Mouse (Mus musculus): ENCODE results near the gene B4galt5.

The B4galt5 gene

GRCm38 (mm10) chr2:167274713-167275465 is 74.1 kb downstream of the B4galt5 start:
- peak in 1 of 2 experiments; percentile 1 for DNase-seq

GRCm38 (mm10) chr2:167273206-167273740 is 75.7 kb downstream of the B4galt5 start:
- DNase-seq: peak in 1 of 2 experiments; percentile 1

DNA sequence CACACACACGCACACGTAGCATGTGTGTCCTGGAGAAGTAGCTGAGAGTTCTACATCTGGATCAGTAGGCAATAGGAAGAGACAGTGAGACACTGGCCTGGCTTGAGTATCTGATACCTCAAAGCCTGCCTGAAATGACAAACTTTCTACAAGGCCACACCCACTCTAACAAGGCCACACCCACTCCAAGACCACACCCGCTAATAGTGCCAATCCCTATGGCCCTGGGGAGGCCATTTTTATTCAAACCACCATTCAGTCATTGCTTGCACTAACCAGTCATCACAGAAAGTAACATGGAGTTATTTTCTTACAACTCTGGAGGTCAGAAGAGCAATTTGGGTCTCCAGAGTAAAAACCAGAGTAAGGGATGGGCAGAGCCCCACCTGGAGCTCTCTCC is 76.3 kb downstream of the B4galt5 start:
- DNase-seq: peak in 1 of 2 experiments; percentile 0

DNA sequence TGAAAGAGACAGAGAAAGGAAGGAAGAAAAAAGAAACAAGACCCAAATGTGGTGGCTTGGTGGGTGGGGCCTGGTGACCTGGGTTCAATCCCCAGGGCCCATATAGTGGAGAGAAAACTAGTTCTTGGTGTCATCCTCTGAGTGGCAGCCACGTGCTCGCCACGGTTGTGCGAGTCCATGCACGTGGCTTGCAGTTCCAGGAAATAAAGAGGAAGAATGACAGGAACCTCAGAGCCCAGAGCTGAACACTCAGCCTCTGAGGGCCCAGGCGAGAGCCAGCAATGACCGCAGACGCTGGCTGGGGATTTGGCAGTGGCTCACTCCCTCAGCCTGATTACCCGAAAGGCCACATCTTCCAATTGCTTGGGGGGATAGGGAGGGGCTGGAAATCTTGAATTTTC is 77.9 kb downstream of the B4galt5 start:
- no peak for DNase-seq

- no peak for DNase-seq
These were observed 78.5 kb downstream of the B4galt5 start for GRCm38 (mm10) chr2:167270496-167270895.

DNA sequence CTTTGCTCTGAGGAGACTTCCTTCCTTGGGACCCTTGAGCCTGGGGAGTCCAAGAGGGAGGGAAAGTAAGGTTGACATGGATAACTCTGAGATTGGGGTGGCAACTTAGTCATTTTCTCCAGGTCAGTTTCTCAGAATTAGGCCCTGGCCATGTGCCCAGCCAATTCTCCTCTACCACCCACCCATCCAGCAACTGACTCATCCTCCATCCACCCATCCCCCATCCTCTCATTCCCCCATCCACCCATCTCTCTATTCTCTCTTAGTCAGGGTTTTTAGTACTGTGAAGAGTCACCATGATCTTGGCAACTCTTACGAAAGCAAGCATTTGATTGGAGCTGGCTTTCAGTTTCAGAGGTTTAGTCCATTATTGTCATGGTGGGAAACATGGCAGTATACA is 80.3 kb downstream of the B4galt5 start:
- no peak for DNase-seq

GRCm38 (mm10) chr2:167268411-167268690 is 80.6 kb downstream of the B4galt5 start:
- no peak for DNase-seq

GRCm38 (mm10) chr2:167267531-167268410 is 81.2 kb downstream of the B4galt5 start:
- DNase-seq: no peak

DNA sequence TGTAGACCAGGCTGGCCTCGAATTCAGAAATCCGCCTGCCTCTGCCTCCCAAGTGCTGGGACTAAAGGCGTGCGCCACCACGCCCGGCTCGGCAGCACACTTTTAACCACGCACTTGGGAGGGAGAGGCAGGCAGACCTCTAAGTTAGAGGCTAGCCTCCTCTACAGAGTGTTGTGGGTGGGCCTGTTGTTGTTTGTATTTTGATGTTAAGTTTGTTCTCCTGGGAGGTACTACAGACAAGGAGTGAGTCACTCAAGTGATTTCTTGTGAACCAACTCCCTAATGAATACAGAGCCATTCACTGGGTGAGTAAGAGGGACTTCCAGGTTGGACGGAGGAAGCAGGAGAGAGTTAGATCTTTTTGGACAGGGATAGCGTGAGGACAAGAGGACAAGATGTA is 82.8 kb downstream of the B4galt5 start:
- DNase-seq: no peak

DNA sequence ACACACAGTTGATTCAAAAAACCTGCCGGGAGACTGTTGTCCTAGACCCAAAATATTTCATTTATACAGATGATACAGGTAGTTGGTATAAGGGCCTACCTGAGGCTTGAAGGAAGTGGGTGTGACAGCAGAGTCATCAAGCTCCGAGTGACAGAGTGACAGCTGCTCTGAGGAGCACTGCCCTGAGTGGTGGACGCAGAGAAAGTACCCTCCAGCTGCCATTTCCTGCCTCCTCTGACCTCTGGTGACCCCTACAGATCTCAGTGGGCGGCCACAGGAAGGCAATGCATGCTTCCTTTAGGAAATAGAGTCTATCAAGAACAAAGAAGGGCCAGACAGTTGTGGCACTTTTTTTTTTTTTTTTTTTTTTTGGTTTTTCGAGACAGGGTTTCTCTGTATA is 83.2 kb downstream of the B4galt5 start:
- no peak for DNase-seq

DNA sequence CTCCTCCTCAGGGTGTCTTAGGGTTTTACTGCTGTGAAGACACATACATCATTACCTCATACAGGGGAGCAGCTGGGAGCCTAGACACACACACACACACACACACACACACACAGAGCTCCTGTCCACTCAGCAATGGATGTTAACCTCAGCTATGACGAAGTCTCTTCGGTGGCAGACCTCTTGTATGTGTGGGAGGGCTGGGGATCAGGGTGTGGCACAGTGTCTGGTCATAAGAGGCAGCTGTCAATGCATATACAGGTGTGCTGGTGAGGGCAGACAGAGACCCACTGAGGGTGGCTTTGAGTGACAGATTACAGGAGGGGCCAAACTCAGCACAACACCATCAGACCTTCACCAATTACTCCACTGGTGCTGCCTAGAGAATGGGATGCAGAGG is 84.0 kb downstream of the B4galt5 start:
- DNase-seq: no peak

DNA sequence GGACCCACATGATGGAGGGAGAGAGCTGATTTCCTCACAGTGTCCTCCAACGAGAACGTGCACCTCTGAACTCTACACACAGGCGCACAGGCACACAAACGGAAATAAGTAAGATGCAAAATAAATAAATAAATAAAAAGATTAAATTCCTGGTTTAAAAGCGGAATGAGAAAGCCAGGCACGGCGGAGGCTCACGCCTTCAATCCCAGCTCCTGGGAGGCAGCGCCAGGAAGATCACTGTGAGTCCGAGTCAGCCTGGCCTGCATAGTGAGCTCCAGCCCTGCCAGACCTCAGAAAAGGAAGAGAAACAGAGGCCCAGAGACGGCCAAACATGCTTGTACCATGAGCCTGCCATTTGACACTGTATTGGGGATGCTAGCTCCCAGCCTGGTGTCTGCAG is 85.1 kb downstream of the B4galt5 start:
- DNase-seq: no peak

- DNase-seq: peak; percentile 45 to 55
These were observed 85.8 kb downstream of the B4galt5 start for GRCm38 (mm10) chr2:167263040-167263810.

GRCm38 (mm10) chr2:167262433-167262832 is 86.5 kb downstream of the B4galt5 start:
- no peak for DNase-seq

DNA sequence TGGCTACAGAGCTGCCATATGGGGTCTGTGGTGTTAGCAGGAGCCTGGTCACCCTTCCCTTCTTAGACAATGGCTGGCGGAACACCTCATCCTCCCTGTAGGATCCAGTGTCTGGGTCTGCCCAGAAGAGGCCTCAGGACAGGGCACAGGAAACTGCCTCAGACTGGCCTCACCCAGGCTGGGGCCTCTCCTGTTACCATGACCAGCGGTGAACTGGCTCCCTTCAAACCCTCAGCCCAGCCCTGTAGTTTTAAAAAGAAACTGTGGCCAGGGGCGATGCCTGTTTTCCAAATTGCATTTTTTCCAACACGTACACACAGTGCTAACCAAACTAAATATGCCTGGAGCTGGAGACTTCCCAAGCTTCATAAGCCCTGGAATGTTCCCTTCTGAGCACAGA is 87.9 kb downstream of the B4galt5 start:
- no peak for DNase-seq

GRCm38 (mm10) chr2:167257790-167258189 is 91.2 kb downstream of the B4galt5 start:
- no peak for DNase-seq

- DNase-seq: no peak
These were observed 94.2 kb downstream of the B4galt5 start for GRCm38 (mm10) chr2:167254808-167255207.

DNA sequence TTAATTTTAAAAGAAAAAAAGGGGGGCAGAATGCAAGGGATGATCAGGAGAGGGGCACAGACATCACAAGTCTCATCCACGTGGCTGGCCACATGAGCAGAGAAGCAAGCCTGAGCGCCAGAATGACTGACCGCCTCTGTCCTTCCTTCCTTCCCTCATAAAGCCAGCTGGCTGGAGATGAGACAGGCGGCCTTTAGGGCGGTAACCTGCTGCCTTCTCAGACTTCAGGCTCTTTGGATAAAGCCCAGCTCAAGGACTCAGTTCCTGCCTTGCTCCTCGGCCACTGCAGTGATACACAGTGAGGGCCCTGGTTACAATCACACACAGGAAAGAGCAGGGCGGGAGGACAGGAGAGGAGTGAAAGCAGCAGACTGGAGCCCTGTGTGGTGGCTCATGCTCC is 94.8 kb downstream of the B4galt5 start:
- no peak for DNase-seq

- no peak for DNase-seq
These were observed 95.5 kb downstream of the B4galt5 start for GRCm38 (mm10) chr2:167253476-167253875.

GRCm38 (mm10) chr2:167252057-167252687 is 96.8 kb downstream of the B4galt5 start:
- DNase-seq: no peak

DNA sequence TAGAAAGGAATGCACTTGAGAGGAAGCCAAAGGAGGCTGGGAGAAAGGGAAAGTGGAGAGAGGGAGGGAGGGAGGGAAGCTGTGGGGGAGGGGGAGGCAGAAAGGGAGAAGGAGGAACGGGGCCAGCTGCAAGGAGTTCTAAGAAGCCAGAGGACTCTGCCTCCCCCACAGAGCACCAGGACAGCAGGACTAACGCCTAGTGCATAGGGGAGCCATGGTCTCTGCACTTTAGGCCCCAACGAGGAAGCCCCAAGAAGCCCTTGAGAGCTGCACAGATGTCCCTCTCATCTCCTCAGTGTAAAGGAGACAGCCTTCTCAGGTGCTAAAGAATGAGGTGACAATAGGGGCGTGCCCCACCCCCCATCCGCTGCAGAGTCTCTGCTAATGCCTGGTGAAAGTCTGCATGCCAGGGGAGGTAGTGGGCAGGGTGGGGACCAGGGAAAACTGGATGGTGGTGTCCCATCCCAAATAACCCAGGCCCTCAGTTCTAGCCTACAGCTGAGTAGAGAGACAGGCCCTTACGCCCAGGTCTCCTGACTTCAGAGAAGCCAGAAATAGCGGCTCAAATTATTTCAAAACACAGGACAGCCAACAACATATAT is 98.1 kb downstream of the B4galt5 start:
- DNase-seq: no peak

All from cerebellum, postnatal 25 days (tissue).